Mouse (Mus musculus) thymus, adult 18-20 months (tissue): ENCODE results near the gene a.

Experiments used
- DNase-seq, 2 experiments: peaks; one replicate each; pipeline ENCODE4 v3.0.0; 2022; ENCODE audit warnings: mixed read lengths in 2 of 2

Gene a

GRCm38 (mm10) chr2:154785284-154785683 is 5.9 kb upstream of the a start:
- DNase-seq = no peak

- no peak for DNase-seq
Measured at GRCm38 (mm10) chr2:154786187-154786586, 5.0 kb upstream of the a start.

GRCm38 (mm10) chr2:154786776-154787175 is 4.4 kb upstream of the a start:
- DNase-seq = no peak

- DNase-seq = no peak
Measured at GRCm38 (mm10) chr2:154789381-154789780, 1.8 kb upstream of the a start.

- peak in 1 of 2 experiments; percentile 15 for DNase-seq
Measured at GRCm38 (mm10) chr2:154789977-154790655, 1.1 kb upstream of the a start.

GRCm38 (mm10) chr2:154791661-154792642 is 750 bp downstream of the a start:
- peak; percentile 72 to 75 for DNase-seq

- DNase-seq = no peak
Measured at GRCm38 (mm10) chr2:154803372-154803771, 12.2 kb downstream of the a start.

- DNase-seq = no peak
Measured at GRCm38 (mm10) chr2:154803845-154804244, 12.6 kb downstream of the a start.

- DNase-seq = no peak
Measured at GRCm38 (mm10) chr2:154807689-154808088, 16.5 kb downstream of the a start.

GRCm38 (mm10) chr2:154809107-154809762 is 18.0 kb downstream of the a start:
- no peak for DNase-seq

GRCm38 (mm10) chr2:154810821-154811220 is 19.6 kb downstream of the a start:
- DNase-seq = no peak

- DNase-seq = no peak
Measured at GRCm38 (mm10) chr2:154813426-154813825, 22.2 kb downstream of the a start.

- no peak for DNase-seq
Measured at GRCm38 (mm10) chr2:154817089-154817488, 25.9 kb downstream of the a start.

GRCm38 (mm10) chr2:154817788-154818187 is 26.6 kb downstream of the a start:
- DNase-seq = no peak

GRCm38 (mm10) chr2:154818599-154818998 is 27.4 kb downstream of the a start:
- no peak for DNase-seq

- no peak for DNase-seq
Measured at GRCm38 (mm10) chr2:154820346-154820745, 29.1 kb downstream of the a start.

- no peak for DNase-seq
Measured at GRCm38 (mm10) chr2:154826054-154826538, 34.9 kb downstream of the a start.

GRCm38 (mm10) chr2:154827521-154827920 is 36.3 kb downstream of the a start:
- DNase-seq = no peak

GRCm38 (mm10) chr2:154832471-154832870 is 41.3 kb downstream of the a start:
- DNase-seq = no peak

GRCm38 (mm10) chr2:154834149-154834865 is 43.1 kb downstream of the a start:
- DNase-seq = no peak

- DNase-seq = no peak
Measured at GRCm38 (mm10) chr2:154836537-154836936, 45.3 kb downstream of the a start.

- DNase-seq = no peak
Measured at GRCm38 (mm10) chr2:154848086-154848485, 56.9 kb downstream of the a start.
